Mouse (Mus musculus) left cerebral cortex, postnatal 25 days (tissue): ENCODE data around the gene Ddx39. TPM values are rescaled to one million over a fixed set of nuclear protein-coding genes. Genes with fewer than 3 reads are reported as not detected.

Experiments
- DNase-seq, 2 experiments: peaks; one replicate each; pipeline ENCODE4 v3.0.0; 2022; ENCODE audit warnings: low spot score in 2 of 2, mixed read lengths in 1 of 2
- intact Hi-C: fragments of 180-260 bp; cut with DNase I; formaldehyde crosslinking; loops from one replicate; pipeline ENCODE4 v1.15.1; 2025
- total RNA-seq, 2 experiments: library from RNA; stranded (reverse); gene quantifications; 2 replicates each; pipeline ENCODE4 v1.2.3; 2021

Ddx39 gene
- total RNA-seq, 2 experiments from 2014 or later: 17.4 to 18.2 TPM

DNA sequence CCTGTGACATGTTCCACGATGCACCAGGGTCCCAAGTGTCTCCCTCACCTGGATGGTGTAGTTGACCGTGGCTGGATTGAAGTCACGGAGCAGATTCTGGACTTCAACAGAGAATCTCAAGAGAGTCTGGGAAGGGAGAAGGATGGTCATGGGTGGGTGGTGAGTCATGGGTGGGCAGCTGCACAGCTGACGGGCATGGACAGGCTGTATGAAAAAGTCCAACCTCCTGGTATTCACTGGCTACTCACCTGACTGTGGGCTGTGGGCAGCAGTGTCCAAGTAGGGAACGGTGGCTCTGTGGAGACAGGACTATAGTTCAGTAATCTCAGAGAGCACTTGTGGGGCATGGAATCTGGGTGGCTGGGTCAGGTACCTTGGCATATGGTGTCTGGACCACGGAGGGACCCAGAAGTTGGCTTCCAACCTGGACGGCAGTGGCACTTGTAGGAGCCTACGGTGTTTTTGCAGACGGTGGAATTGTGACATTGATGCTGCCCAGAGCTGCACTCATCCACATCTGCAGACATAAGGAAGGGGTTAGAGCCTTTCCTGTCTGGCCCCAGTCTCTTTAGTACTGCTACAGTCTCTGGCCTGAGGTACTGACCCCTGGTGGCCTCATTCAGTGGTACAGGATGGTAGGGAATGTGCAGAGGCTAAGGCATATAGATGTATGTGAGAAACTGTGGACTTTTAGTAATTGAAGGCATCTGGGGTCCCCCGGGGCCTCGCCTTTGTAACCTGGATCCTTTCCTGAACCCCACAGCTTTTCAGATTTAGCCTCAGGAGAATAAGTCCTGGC is 14.2 kb downstream of the Ddx39 start:
- DNase-seq: no peak
- intact Hi-C loops: no loop called here

DNA sequence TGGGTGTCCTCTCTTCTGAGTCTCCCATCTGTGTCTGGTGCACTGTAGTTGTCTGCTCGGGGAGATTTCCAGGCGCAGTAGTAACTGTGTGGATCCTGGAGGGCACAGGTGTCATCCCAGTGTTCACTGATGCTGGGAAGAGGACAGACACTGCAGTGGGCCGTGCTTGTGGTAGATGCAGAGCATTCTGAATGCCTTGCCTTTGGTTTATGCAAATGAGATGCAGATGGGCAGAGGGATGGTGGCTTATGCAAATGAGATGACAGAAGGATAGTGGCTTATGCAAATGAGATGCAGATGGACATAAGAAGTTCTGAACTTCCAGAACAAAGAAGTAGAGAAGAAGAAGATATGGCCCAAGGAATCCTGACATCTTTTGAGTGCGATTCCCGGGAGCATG is 16.9 kb downstream of the Ddx39 start:
- no peak for DNase-seq
- intact Hi-C loops: no loop called here

DNA sequence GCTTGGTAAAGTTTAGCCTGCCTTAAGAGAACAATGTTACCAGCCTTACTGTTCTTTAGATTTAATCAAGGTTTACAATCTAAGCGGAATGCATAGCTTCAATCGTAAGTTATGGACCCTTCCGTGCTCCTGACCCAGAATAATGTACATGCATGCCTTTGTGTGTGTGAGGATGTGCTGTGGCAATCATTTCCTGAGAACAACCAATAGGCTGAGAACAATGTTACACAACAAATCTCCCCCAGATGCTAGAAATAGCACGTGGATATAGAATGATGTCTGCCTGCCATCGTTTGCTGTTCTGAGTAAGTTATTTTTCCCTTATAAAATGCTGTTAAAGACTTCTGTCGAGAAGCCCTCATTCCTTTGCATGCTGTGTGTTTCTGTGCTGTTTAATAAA is 17.9 kb downstream of the Ddx39 start:
- no peak for DNase-seq

DNA sequence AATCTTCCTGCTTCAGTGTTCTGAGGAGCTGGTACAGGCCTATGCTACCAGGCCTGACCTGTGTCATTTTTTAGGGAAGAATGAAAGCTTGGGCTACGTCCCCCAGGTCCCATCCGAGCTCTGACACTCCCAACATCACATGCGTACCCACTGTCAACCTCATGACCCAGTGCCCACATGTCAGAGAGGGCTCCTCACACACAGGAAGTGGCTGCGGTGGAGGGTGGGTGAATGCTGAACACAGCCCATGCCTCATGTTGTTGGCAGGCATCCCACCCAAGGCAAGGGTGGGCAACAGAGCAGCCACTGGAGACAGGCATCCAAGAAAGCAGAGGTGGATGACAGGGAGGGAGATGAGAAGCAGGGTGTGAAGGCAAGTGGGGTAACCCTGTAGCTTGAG is 21.7 kb downstream of the Ddx39 start:
- intact Hi-C loops: no loop called here
- DNase-seq: no peak

More for the DNA sequence above, 17.9 kb downstream of the Ddx39 start:
- intact Hi-C loops: no loop called here

DNA sequence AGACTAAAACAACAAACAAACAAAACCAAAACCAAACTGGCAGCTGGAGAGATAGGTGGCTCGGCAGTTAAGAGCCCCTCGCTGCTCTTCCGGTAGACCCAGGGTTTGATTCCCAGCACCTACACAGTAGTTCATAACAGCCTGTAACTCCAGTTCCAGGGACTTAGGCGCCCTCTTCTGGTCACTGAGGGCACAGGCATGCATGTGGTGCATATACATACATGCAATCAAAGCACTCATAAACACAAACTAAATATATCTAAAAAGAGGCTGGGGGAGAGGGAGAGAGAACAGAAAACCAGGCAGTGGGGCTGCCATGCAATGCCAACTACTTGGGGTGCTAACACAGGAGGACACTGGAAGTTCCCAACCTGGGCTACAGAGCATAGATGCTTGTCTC is 22.4 kb downstream of the Ddx39 start:
- intact Hi-C loops: no loop called here
- DNase-seq: no peak

DNA sequence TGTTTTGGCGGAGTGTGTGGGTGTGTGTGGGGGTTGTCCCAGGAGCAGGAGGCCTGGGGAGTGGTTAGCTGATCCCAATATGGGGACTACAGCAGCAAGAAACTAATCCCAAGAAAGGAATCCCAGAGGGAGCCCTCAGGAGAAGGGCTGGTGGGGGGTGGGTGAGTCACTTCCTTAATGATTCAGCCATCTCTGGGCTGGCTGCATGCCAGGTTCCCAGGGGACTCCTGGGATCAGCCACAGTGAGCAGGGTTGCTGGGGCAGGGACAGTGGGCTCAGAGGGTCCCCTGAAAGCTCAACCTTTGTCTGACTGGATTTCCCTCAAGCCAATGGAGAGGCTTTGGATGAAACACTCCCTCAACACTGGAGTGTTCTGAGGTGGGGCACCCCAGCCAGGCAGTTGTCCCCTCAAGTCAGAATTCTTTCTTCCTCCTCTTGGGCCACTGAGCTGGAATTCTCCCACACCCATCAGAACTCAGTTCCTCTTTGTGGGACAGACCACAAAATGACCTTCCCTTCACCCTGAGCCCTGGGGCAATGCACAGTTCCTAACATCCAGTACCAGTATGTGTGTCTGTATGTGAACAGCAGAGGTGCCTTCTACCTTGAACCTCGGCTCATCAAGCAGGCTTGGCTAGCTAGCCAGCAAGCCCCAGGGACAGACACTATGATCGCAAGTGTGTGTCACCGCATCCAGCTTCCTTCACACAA is 23.0 kb downstream of the Ddx39 start:
- intact Hi-C loops: no loop called here

DNA sequence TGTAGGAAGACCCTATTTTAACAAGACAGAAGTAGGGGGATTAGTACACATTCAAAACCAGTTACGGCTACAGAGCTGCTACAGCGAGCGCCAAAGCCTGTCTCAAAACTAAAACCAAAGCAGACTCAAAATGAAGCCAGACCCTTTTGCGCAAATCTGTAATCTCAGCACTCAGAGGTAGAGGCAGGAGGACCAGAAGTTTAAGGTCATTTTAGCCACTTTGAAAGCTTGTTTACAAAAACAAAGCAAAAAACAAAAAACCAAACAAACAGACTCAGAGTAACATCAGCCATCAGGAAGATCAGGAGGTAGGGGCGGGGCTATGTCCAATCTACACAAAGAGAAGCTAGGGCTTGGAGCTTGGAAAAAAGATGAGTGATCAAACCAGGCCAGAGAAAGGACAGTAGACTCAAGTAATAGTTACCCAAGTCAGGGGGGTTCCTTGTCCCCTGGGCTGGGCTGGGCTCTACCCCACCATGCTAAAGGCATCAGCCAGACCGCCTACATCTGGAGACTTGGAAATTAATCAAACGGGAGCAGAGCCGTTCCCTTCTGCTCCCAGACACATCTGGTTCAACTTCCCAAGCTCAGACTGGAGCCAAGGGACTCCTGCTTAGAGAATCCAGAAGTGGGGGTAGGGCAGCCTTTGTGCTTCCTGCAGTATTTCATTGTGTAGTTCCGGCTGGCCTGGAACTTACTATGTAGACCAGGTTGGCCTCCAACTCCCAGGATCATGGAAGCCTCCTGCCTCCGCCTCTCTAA is 24.2 kb downstream of the Ddx39 start:
- no peak for DNase-seq
- intact Hi-C loops: no loop called here

More for the DNA sequence above, 23.0 kb downstream of the Ddx39 start:
- DNase-seq: no peak

DNA sequence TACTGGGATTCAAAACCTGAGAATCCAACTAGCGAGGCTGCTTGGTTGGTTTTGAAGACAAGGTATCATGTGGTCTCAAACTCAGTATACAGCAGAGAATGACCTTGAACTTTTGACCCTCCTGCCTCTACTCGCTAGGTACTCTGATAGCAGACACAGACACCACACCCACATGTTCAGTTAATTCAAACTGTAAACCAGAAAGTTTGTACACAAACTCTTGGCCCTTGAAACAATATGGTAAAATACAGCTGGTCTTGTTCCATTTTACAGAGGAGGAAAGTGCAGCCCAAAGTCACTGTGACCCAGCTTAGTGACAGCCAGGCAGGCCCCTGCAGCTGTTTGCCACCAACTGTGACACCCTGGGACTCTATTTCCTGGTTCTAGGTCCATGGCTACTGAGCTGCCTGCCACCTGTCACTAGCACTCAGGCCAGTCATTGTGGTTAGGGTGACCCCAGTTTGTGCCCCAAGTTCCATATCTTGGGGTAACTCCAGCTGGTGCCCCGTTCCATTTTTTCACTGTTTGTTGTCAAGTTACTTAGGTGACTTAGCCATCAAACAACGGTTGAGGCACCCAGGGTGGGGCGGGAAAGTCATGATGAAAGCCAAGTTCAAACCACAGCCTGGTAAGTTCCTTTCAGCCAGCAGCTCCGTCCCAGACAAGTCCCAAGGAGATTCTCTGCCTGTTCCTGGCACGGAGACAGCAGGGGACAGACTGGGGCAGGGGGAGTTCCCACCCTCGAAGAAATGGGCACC is 24.9 kb downstream of the Ddx39 start:
- DNase-seq: no peak
- intact Hi-C loops: no loop called here

DNA sequence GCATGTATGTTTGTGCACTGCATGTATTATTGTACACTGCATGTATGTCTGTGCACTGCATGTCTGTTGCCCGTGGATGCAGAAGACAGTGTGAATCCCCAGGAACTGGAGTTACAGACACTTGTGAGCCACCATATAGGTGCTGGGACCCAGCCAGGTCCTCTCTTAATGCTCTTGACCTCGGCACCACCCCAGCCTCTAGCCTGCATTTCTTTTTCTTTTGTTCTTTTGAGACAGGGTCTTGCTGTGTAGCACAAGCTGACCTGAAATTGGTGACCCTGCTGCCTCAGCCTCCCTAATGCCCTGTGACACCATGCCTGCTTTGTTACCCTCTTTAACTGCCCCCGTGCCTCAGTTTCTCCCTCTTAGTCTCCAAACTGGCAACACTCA is 25.6 kb downstream of the Ddx39 start:
- no peak for DNase-seq
- intact Hi-C loops: no loop called here

DNA sequence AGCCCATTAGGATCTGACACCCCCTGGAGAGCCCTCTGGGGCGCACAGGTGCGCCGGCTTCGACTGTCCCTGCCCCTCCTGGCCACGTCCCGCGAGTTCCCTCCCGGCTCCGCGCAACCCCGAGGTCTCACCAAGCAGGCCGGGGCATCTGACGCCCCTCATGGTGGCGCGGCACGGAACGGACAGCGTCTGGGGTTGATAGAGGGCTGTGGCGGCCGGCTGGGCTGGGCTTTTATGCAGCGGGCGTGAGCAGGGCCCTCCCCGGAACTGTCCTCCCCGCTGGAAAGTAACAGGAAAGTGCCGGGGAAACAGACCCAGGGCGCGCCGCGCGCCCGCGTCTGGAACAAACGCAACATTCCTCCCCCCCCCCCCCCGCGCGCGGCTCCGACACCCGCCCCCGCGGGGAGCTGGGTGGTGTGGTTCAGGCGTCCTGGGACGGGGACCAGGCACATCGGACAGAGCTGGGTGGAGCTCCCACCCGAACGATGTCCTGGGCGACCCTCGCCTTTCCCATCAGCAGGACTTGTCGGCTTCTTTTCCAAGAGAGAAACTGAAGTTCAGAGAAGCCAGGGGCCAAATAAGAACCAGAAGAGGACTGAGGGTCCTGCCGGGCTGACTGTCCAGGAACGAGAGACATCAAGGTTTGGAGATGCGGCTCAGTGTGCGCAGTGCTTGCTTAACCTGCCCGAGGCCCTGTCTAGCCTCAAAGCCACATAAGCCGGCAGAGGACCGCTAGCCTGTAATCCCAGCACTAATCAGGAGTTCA is 26.2 kb downstream of the Ddx39 start, which contains the start of gene Adgre5:
Gene Adgre5, minus strand, starts transcription at position 351 of the 766 bp plus-strand sequence.
- intact Hi-C loops: no loop called here
- no peak for DNase-seq

DNA sequence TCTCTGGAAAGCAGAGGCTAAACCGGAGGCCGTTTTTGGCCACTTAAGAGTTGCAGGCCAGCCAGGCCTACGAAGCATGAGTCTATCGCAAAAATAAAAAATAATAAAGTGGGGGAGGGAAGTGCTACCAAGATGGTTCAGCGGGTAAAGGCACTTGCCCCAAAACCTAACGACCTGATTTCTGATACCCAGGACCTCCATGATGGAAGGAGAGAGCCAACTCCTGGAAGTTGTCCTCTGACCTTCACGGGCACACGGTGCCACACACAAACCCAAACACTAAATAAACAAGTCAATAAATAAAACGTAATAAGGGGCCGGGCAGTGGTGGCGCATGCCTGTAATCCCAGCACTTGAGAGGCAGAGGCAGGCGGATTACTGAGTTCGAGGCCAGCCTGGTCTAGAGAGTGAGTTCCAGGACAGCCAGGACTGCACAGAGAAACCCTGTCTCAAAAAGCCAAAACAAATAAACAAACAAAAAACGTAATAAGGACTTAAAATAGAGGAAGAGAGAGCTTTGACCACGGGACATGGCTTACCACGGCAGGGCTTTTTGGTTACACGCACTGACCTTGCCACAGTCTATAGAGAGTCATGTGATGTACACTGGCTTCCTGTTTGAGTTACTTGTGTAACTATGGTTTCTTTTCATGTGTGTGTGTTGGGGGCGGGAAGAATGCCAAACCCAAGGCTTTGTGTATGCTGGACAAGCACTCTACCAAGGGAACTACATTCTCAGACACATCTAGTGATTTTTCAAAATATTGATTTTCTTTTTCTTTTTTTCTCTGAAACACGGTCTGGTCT is 27.1 kb downstream of the Ddx39 start:
- intact Hi-C loops: no loop called here
- DNase-seq: no peak

DNA sequence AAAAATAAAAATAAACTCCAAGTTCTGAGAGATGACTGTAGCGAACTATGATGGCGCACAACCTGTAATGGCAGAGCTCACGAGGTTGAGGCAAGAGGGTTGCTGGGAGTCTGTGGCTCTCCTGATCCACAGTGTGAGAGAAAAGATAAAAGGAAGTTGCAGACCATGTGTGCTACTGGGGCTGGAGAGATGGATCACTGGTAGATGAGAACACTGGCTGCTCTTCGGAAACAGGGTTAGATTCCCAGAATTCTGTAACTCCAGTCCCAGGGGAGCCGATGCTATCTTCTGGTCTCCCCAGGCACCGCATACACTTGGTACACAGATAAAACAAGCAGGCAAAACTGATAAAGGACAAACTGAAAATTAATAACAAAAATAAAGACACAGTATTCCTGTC is 28.0 kb downstream of the Ddx39 start:
- intact Hi-C loops: no loop called here
- DNase-seq: no peak

DNA sequence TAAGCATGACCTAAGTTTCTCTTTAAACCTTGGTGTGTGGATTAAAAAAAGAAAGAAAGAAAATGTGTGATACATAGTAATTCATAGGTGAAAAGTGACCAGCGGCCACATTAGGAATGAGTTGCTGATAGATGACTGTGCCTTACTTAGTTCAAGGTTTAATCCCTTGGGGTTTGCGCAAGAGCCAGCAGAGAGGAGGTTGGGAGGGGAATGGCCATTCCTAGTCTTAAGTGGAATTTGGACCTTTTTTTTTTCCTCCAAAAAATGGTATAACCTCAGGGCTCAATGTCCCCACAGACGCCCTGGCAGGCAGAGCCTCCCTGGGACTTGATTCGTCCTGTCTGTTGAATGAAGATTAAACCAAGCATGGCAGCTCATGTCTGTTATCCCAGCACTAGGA is 29.1 kb downstream of the Ddx39 start:
- intact Hi-C loops: no loop called here
- DNase-seq: no peak

DNA sequence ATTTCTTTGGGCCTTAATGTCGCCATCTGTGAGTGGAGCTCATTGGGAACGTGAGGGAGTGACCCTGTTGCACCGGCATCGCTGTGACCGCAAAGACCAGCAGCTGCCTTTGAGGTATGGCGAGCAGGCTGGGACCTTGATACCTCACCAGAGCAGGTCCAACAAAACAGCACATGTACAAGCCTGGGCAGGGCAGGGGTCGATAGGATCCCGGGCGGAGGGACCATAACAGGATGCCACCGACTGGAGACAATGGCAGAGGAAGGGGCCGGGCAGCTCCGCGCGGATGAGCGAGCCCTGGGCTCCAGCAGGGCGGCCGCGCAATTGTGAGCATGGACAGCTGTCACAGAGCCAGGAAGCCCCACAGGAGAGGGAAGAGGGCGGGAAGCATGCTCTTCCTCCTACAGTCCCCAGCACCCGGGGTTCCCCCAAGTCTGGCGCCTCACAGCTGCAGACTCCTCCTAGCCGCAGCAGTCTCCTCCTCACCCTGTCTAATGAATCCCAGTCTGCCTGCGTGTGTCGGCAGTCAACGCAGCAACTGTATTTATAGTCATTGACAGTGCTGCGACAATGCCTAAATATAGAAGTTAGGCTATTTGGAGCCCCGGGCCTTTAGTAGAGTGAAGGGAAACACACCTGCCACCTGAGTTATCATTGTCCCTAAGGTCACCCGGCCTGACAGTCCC is 32.8 kb downstream of the Ddx39 start:
- DNase-seq: peak; percentile 32 to 50
- intact Hi-C loops: no loop called here

DNA sequence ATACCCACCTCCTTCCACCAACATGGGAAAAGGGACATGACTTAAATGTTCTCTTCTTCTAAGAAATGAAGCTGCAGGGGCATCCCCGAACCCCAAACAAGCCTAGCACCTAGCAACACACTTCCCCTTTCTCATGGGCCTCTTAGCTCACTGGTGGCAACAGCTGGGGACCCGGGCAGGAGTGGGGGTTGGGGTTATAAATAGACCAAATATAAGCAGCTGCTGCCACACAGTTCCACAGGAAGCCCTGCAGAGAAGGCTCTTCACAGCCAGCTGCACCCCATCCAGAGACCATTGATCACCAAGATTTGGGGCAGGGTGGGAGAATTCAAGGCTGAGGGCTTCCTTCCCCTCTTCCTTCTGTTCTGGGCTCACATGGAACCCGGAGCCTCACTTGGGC is 33.7 kb downstream of the Ddx39 start:
- DNase-seq: peak in 1 of 2 experiments; percentile 17
- intact Hi-C loops: no loop called here

DNA sequence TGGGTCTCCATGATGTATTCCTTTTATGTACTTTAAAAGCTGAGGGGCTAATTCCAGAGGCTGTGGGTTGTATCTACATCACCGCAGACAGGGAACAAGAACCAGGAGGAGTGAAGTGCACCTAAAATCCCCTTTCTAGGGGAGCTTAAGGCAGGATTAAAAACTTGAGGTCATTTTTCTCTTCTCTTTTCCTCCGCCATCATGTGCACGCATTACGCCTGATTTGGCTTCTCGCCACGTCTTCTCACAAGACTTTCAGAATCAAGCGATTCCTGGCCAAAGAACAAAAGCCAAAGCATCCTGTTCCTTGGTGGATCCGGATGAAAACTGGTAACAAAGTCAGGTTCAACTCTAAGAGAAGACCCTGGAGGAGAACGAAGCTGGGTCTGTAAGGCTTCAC is 34.3 kb downstream of the Ddx39 start:
- intact Hi-C loops: no loop called here
- DNase-seq: no peak

DNA sequence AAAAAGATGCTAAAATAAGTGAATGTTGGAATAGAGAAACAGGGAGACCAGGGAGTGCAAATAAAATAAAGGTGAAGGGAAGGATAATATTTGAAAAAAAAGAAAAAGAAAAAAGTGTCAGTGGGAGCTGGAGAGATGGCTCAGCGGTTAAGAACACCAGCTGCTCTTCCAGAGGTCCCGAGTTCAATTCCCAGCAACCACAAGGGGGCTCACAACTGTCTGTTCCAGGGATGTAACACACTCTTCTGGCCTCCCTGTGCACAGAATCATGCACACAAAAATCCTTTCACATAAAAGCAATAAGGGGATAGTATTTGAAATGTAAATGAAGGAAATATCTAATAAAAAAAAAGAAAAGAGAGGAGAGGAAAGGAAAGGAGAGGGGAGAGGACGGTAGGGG is 39.2 kb downstream of the Ddx39 start:
- no peak for DNase-seq
- intact Hi-C loops: no loop called here

DNA sequence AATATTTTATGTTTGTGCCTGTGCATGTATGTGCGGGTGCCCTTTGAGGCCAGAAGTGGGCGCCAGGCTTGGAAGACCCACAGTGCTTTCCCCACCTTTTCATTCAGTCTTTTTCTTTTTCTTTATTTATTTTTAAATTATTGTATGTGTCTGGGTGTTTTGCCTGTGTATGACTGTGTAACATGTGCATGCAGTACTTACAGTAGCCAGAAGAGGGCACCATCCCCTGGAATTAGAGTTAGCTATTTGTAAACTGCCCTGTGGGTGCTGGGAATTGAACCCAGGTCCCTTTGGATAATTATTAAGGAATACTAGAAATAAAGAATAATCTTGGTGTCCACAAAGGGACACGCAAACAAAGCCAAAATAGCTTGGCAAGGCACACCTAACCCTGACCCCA is 41.3 kb downstream of the Ddx39 start:
- intact Hi-C loops: no loop called here
- no peak for DNase-seq
